Mouse (Mus musculus): Measurements from ENCODE around the gene Angptl3. TPM values are rescaled to one million over a fixed set of nuclear protein-coding genes. Genes with fewer than 3 reads are reported as not detected.

The Angptl3 gene
- 1.7 and 2.8 TPM in 2 replicates for polyA plus RNA-seq (2012; ENCODE audit: insufficient read depth, insufficient read length, missing spikeins)

- no peak within 1 kb of the TSS for H3K27ac ChIP-seq (ENCODE audit: insufficient read depth, low read depth, low read length)
- no peak within 1 kb of the TSS for H3K4me3 ChIP-seq (ENCODE audit: insufficient read depth, low read length)
- TF ChIP-seq CTCF (IDR thresholded peaks at IDR 0.05; ENCODE audit: low read depth, low read length) (no peak), POLR2A (IDR thresholded peaks at IDR 0.05; ENCODE audit: borderline replicate concordance, low read depth, low read length) (no peak)
- peaks cover 8% of the 10 kb centered on the region for H3K4me1 ChIP-seq (ENCODE audit: control insufficient read depth, insufficient read depth, low read length)
Observed at GRCm38 (mm10) chr4:99030686-99031085, at the start of gene Angptl3. Gene Angptl3 (plus strand): TSS chr4:99030954.

GRCm38 (mm10) chr4:98984701-98985100, 46.1 kb upstream of the Angptl3 start:
- no peaks in the 10 kb centered on the region for H3K4me1 ChIP-seq (ENCODE audit: control insufficient read depth, insufficient read depth, low read length)
- no peak overlapping the region for H3K4me3 ChIP-seq (ENCODE audit: insufficient read depth, low read length)
- no peak overlapping the region for H3K27ac ChIP-seq (ENCODE audit: insufficient read depth, low read depth, low read length)
- TF ChIP-seq CTCF (IDR thresholded peaks at IDR 0.05; ENCODE audit: low read depth, low read length) (no peak), POLR2A (IDR thresholded peaks at IDR 0.05; ENCODE audit: borderline replicate concordance, low read depth, low read length) (no peak)

DNA sequence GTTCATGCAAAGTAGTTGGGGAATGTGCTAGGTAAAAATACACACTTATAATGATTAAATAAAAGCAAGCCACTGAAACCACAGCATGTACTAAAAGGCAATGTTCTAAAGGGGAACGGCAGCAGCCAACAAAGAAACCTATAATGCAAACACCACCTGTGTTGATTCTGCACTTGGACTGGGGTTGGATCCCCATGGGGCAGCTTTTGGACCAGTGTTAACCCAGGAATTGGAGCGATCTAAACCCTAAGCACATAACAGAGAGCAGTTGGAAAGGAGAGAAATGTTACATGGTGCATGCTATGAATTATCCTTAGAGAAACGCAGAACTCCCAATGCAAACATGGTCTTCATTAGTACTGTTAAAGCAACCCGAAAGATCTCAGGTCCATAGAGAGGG, 37.3 kb upstream of the Angptl3 start:
- no peak overlapping the region for H3K4me3 ChIP-seq (ENCODE audit: insufficient read depth, low read length)
- no peak overlapping the region for H3K27ac ChIP-seq (ENCODE audit: insufficient read depth, low read depth, low read length)
- TF ChIP-seq POLR2A (IDR thresholded peaks at IDR 0.05; ENCODE audit: borderline replicate concordance, low read depth, low read length) (no peak), CTCF (IDR thresholded peaks at IDR 0.05; ENCODE audit: low read depth, low read length) (no peak)
- no peaks in the 10 kb centered on the region for H3K4me1 ChIP-seq (ENCODE audit: control insufficient read depth, insufficient read depth, low read length)

DNA sequence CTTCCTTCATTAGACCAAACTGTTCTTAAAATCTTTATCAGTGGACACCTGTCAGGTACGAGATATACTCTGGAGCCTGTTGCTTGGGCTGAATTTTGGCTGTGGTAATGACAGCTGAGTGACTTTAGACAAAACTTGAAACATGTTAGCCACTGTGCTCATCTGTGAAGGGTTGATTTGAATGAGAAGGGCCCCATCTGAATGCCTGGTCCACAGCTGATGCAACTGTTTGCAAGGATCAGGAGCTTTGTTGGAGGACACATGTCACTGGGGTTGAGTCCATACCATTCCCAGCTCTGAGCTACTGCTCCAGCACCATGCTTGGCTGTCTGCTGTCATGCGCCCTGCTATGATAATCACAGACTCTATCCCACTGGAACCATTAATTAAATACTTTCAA, 25.2 kb upstream of the Angptl3 start:
- no peaks in the 10 kb centered on the region for H3K4me1 ChIP-seq (ENCODE audit: control insufficient read depth, insufficient read depth, low read length)
- no peak overlapping the region for H3K4me3 ChIP-seq (ENCODE audit: insufficient read depth, low read length)
- no peak overlapping the region for H3K27ac ChIP-seq (ENCODE audit: insufficient read depth, low read depth, low read length)
- TF ChIP-seq CTCF (IDR thresholded peaks at IDR 0.05; ENCODE audit: low read depth, low read length) (no peak), POLR2A (IDR thresholded peaks at IDR 0.05; ENCODE audit: borderline replicate concordance, low read depth, low read length) (no peak)

DNA sequence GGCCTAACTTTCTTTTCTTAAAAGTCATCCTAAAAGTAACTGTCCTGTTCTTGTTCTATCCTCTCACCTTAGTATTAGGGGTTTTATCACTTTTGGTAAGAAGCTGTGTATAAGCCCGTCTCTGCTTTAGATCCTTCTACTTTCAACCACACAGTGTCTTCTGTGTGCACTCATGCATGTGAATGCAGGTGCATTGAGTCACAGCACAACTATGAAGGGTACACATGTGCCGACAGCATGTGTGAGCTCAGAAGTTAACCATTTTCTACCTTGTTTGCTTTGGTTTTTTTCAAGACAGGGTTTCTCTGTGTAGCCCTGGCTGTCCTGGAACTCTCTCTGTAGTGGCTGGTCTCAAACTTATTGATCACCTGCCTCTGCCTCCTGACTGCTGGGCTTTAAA, 24.4 kb upstream of the Angptl3 start:
- no peak overlapping the region for H3K4me3 ChIP-seq (ENCODE audit: insufficient read depth, low read length)

GRCm38 (mm10) chr4:99011039-99011438, 19.7 kb upstream of the Angptl3 start:
- Histone ChIP-seq H3K4me1 (ENCODE audit: control insufficient read depth, insufficient read depth, low read length) (no peaks in the 10 kb centered on the region), H3K27ac (ENCODE audit: insufficient read depth, low read depth, low read length) (no peak overlapping the region), H3K4me3 (ENCODE audit: insufficient read depth, low read length) (no peak overlapping the region)
- TF ChIP-seq POLR2A (IDR thresholded peaks at IDR 0.05; ENCODE audit: borderline replicate concordance, low read depth, low read length), result no peak
- no peak for TF ChIP-seq CTCF (IDR thresholded peaks at IDR 0.05; ENCODE audit: low read depth, low read length)

More for the DNA sequence above, 24.4 kb upstream of the Angptl3 start:
- TF ChIP-seq CTCF (IDR thresholded peaks at IDR 0.05; ENCODE audit: low read depth, low read length) (no peak), POLR2A (IDR thresholded peaks at IDR 0.05; ENCODE audit: borderline replicate concordance, low read depth, low read length) (no peak)
- Histone ChIP-seq H3K27ac (ENCODE audit: insufficient read depth, low read depth, low read length) (no peak overlapping the region), H3K4me1 (ENCODE audit: control insufficient read depth, insufficient read depth, low read length) (no peaks in the 10 kb centered on the region)

- Histone ChIP-seq H3K27ac (ENCODE audit: insufficient read depth, low read depth, low read length) (no peak overlapping the region), H3K4me3 (ENCODE audit: insufficient read depth, low read length) (no peak overlapping the region), H3K4me1 (ENCODE audit: control insufficient read depth, insufficient read depth, low read length) (peaks cover 5% of the 10 kb centered on the region)
- TF ChIP-seq CTCF (IDR thresholded peaks at IDR 0.05; ENCODE audit: low read depth, low read length) (no peak), POLR2A (IDR thresholded peaks at IDR 0.05; ENCODE audit: borderline replicate concordance, low read depth, low read length) (no peak)
Observed at GRCm38 (mm10) chr4:99022221-99022620, 8.5 kb upstream of the Angptl3 start.

GRCm38 (mm10) chr4:99028377-99028776, 2.4 kb upstream of the Angptl3 start:
- Histone ChIP-seq H3K4me3 (ENCODE audit: insufficient read depth, low read length) (no peak overlapping the region), H3K4me1 (ENCODE audit: control insufficient read depth, insufficient read depth, low read length) (peaks cover 5% of the 10 kb centered on the region), H3K27ac (ENCODE audit: insufficient read depth, low read depth, low read length) (no peak overlapping the region)
- TF ChIP-seq POLR2A (IDR thresholded peaks at IDR 0.05; ENCODE audit: borderline replicate concordance, low read depth, low read length) (no peak), CTCF (IDR thresholded peaks at IDR 0.05; ENCODE audit: low read depth, low read length) (no peak)

- TF ChIP-seq POLR2A (IDR thresholded peaks at IDR 0.05; ENCODE audit: borderline replicate concordance, low read depth, low read length) (no peak), CTCF (IDR thresholded peaks at IDR 0.05; ENCODE audit: low read depth, low read length) (no peak)
- Histone ChIP-seq H3K4me3 (ENCODE audit: insufficient read depth, low read length) (peak overlapping the region; percentile 29), H3K27ac (ENCODE audit: insufficient read depth, low read depth, low read length) (0 out of 2 replicates have a peak overlapping the region, but pooled peaks have one; percentile 9), H3K4me1 (ENCODE audit: control insufficient read depth, insufficient read depth, low read length) (peaks cover 8% of the 10 kb centered on the region)
Observed at GRCm38 (mm10) chr4:99032921-99033320, 2.2 kb downstream of the Angptl3 start.

GRCm38 (mm10) chr4:99044854-99045253, 14.1 kb downstream of the Angptl3 start:
- Histone ChIP-seq H3K27ac (ENCODE audit: insufficient read depth, low read depth, low read length) (no peak overlapping the region), H3K4me1 (ENCODE audit: control insufficient read depth, insufficient read depth, low read length) (no peaks in the 10 kb centered on the region), H3K4me3 (ENCODE audit: insufficient read depth, low read length) (no peak overlapping the region)
- no peak for TF ChIP-seq POLR2A (IDR thresholded peaks at IDR 0.05; ENCODE audit: borderline replicate concordance, low read depth, low read length)

DNA sequence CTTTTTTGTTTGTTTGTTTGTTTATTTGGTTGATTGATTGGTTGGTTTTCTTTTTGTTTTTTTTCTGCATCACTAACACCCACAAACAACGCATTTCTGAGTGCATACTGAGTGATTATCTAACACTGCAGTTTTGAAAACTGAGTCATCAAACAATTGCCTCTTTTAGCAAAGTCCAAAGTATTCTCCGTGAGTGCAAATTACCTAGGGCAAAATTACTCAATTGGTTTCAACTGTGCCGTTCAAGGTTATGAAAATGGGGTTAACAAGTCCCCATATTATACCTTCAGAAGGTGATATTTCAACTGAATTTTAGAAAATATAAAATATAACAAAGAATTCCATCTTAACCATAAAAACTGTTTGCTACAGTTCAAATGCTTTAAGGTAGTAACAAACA, 15.7 kb downstream of the Angptl3 start:
- H3K27ac ChIP-seq (ENCODE audit: insufficient read depth, low read depth, low read length), result no peak overlapping the region
- H3K4me3 ChIP-seq (ENCODE audit: insufficient read depth, low read length), result no peak overlapping the region
- TF ChIP-seq POLR2A (IDR thresholded peaks at IDR 0.05; ENCODE audit: borderline replicate concordance, low read depth, low read length) (no peak), CTCF (IDR thresholded peaks at IDR 0.05; ENCODE audit: low read depth, low read length) (no peak)
- H3K4me1 ChIP-seq (ENCODE audit: control insufficient read depth, insufficient read depth, low read length), result no peaks in the 10 kb centered on the region
